Mouse (Mus musculus): ENCODE results near the gene Vmn1r12. TPM values are rescaled to one million over a fixed set of nuclear protein-coding genes. Genes with fewer than 3 reads are reported as not detected.
"Not testable (repeated sequence)": the region's sequence is repeated elsewhere in the genome, so short reads cannot be mapped to it uniquely, and the experiment has no call there.

Vmn1r12 gene
- not detected in 2 replicates for polyA plus RNA-seq (2016; fragmentation: Nextera tagmentation; extraction: Ambion mirVana)

GRCm38 (mm10) chr6:57156619-57157018 lies at the start of gene Vmn1r12:
Gene Vmn1r12, plus strand, starts transcription at chr6:57156919.
- no peak within 1 kb of the TSS for H3K27ac ChIP-seq
- H3K4me1 ChIP-seq, result no peaks in the 10 kb centered on the region
- H3K27me3 ChIP-seq (ENCODE audit: poor library complexity, severe bottlenecking), result no peaks in the 10 kb centered on the region
- H3K4me3 ChIP-seq, result no peak within 1 kb of the TSS
- WGBS, result 94% methylated on average over 2 of the region's 2 CpGs
- no peaks in the 10 kb centered on the region for H3K9me3 ChIP-seq
- H3K36me3 ChIP-seq (replicated peaks), result no peaks in the 10 kb centered on the region
- DNase-seq (ENCODE audit: extremely low spot score, low spot score), result no peak

- Histone ChIP-seq H3K4me3 (no peak within 1 kb of the TSS), H3K27me3 (ENCODE audit: poor library complexity, severe bottlenecking) (no peaks in the 10 kb centered on the region), H3K27ac (no peak within 1 kb of the TSS), H3K36me3 (replicated peaks) (no peaks in the 10 kb centered on the region), H3K4me1 (no peaks in the 10 kb centered on the region), H3K9me3 (no peaks in the 10 kb centered on the region)
- WGBS, result 85% methylated on average over 3 of the region's 3 CpGs
- no peak for DNase-seq (ENCODE audit: extremely low spot score, low spot score)
These were observed 47.6 kb upstream of the Vmn1r12 start, which contains the start of gene Vmn1r10 for GRCm38 (mm10) chr6:57109154-57109553. Gene Vmn1r10, plus strand, starts transcription at chr6:57109454.

GRCm38 (mm10) chr6:57133155-57133554 lies 23.6 kb upstream of the Vmn1r12 start, which contains the start of gene Vmn1r11:
Gene Vmn1r11, plus strand, starts transcription at chr6:57133455.
- H3K36me3 ChIP-seq (replicated peaks), result no peaks in the 10 kb centered on the region
- no peaks in the 10 kb centered on the region for H3K9me3 ChIP-seq
- H3K4me3 ChIP-seq, result no peak within 1 kb of the TSS
- H3K27ac ChIP-seq, result no peak within 1 kb of the TSS
- H3K4me1 ChIP-seq, result no peaks in the 10 kb centered on the region
- 73% methylated on average over 1 of the region's 1 CpGs for WGBS
- H3K27me3 ChIP-seq (ENCODE audit: poor library complexity, severe bottlenecking), result no peaks in the 10 kb centered on the region
- no peak for DNase-seq (ENCODE audit: extremely low spot score, low spot score)

- DNase-seq (ENCODE audit: extremely low spot score, low spot score); H3K36me3 ChIP-seq (replicated peaks); H3K4me1 ChIP-seq; H3K9me3 ChIP-seq; H3K27me3 ChIP-seq (ENCODE audit: poor library complexity, severe bottlenecking); H3K27ac ChIP-seq; H3K4me3 ChIP-seq: not testable (repeated sequence)
- 53% methylated on average over 3 of the region's 3 CpGs for WGBS
These were observed 33.3 kb downstream of the Vmn1r12 start for GRCm38 (mm10) chr6:57190016-57190415.

- not testable (repeated sequence) for H3K4me3 ChIP-seq; H3K4me1 ChIP-seq; H3K27ac ChIP-seq; H3K9me3 ChIP-seq; H3K27me3 ChIP-seq (ENCODE audit: poor library complexity, severe bottlenecking); H3K36me3 ChIP-seq (replicated peaks); DNase-seq (ENCODE audit: extremely low spot score, low spot score)
- 97% methylated on average over 1 of the region's 1 CpGs for WGBS
These were observed 46.3 kb downstream of the Vmn1r12 start, which contains the start of gene Vmn1r13 for GRCm38 (mm10) chr6:57202990-57203389. Gene Vmn1r13, plus strand, starts transcription at chr6:57203290.

Other genes starting within 250 kb of the Vmn1r12 start
- gene Nt5c3, start 233.0 kb upstream of the Vmn1r12 start, polyA plus RNA-seq (2016; fragmentation: Nextera tagmentation; extraction: Ambion mirVana), result 57.7 and 59.9 TPM in 2 replicates
- gene Vmn1r4, start 232.9 kb upstream of the Vmn1r12 start, polyA plus RNA-seq (2016; fragmentation: Nextera tagmentation; extraction: Ambion mirVana), result 0.33 and 0.36 TPM in 2 replicates
- gene Vmn1r5, start 186.6 kb upstream of the Vmn1r12 start, polyA plus RNA-seq (2016; fragmentation: Nextera tagmentation; extraction: Ambion mirVana), result not detected in 2 replicates
- not detected in 2 replicates for gene Vmn1r6, start 159.7 kb upstream of the Vmn1r12 start, polyA plus RNA-seq (2016; fragmentation: Nextera tagmentation; extraction: Ambion mirVana)
- gene Vmn1r7, start 131.6 kb upstream of the Vmn1r12 start, polyA plus RNA-seq (2016; fragmentation: Nextera tagmentation; extraction: Ambion mirVana), result not detected in 2 replicates
- gene Vmn1r8, start 124.6 kb upstream of the Vmn1r12 start, polyA plus RNA-seq (2016; fragmentation: Nextera tagmentation; extraction: Ambion mirVana), result not detected in 2 replicates
- not detected in 2 replicates for gene Vmn1r9, start 90.1 kb upstream of the Vmn1r12 start, polyA plus RNA-seq (2016; fragmentation: Nextera tagmentation; extraction: Ambion mirVana)
- gene Vmn1r10, start 47.5 kb upstream of the Vmn1r12 start, polyA plus RNA-seq (2016; fragmentation: Nextera tagmentation; extraction: Ambion mirVana), result not detected in 2 replicates
- not detected in 2 replicates for gene Vmn1r11, start 23.5 kb upstream of the Vmn1r12 start, polyA plus RNA-seq (2016; fragmentation: Nextera tagmentation; extraction: Ambion mirVana)
- not detected in 2 replicates for gene Vmn1r13, start 46.4 kb downstream of the Vmn1r12 start, polyA plus RNA-seq (2016; fragmentation: Nextera tagmentation; extraction: Ambion mirVana)
- gene Vmn1r14, start 74.8 kb downstream of the Vmn1r12 start, polyA plus RNA-seq (2016; fragmentation: Nextera tagmentation; extraction: Ambion mirVana), result not detected in 2 replicates
- 0.07 TPM in 1 of 2 replicates, not detected in the other for gene Vmn1r15, start 101.0 kb downstream of the Vmn1r12 start, polyA plus RNA-seq (2016; fragmentation: Nextera tagmentation; extraction: Ambion mirVana)
- gene Vmn1r16, start 172.6 kb downstream of the Vmn1r12 start, polyA plus RNA-seq (2016; fragmentation: Nextera tagmentation; extraction: Ambion mirVana), result not detected in 2 replicates
- gene Vmn1r17, start 206.8 kb downstream of the Vmn1r12 start, polyA plus RNA-seq (2016; fragmentation: Nextera tagmentation; extraction: Ambion mirVana), result not detected in 2 replicates
- gene Vmn1r18, start 238.9 kb downstream of the Vmn1r12 start, polyA plus RNA-seq (2016; fragmentation: Nextera tagmentation; extraction: Ambion mirVana), result not detected in 2 replicates
- not detected in 2 replicates for gene Vmn1r19, start 246.9 kb downstream of the Vmn1r12 start, polyA plus RNA-seq (2016; fragmentation: Nextera tagmentation; extraction: Ambion mirVana)

Data from forebrain, embryonic 10.5 days (tissue).